Mouse (Mus musculus): ENCODE data around the gene Hook2.

DNA sequence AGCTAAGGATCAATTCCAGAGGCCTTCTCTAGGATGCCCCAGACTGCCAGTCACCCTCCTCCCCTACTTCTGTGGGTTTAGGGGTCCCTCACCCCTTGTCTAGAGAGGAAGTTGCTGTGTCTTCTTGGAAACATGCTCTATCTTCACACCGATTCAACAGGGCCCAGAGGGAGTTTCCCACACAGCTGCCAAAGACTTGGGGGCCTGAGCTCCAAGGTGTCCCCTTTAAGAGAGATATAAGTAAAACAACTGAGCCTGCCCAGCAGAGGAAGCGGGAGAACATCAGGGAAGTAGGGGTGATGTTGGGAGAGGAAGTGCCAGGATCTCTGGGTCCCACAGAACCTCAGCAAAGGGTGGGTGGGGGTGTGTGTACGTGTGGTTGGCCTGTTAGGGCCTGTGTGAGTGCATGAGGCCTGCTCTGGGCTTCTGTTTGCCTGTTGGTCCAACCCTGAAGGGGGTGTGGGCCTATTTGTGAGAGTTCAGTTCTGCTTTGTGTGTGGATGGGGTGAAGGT is 7.8 kb upstream of the Hook2 start:
- TF ChIP-seq CTCF (IDR thresholded peaks at IDR 0.05; ENCODE audit: low read depth) (no peak), EP300 (IDR thresholded peaks at IDR 0.05; ENCODE audit: low read depth) (no peak)

Data from heart, postnatal 0 days (tissue).